Mouse (Mus musculus) heart, postnatal 0 days (tissue): Measurements from ENCODE around the gene Papola. TPM values are rescaled to one million over a fixed set of nuclear protein-coding genes. Genes with fewer than 3 reads are reported as not detected.

Experiments used
- ATAC-seq: fragments of 200-750 bp; cut with Nextera tagmentation; 2 replicates; pipeline ENCODE4 v1.8.0; 2017; ENCODE audit warnings: low read depth, moderate number of reproducible peaks, moderate library complexity; ENCODE audit not compliant: insufficient read depth
- DNase-seq: peaks from one replicate; pipeline ENCODE4 v3.0.0-alpha.2; 2016; ENCODE audit warnings: low spot score
- H3K27ac ChIP-seq: fragments of 300-500 bp; sonication (generic); 2 replicates; pipeline ENCODE4 v1.5.1; 2014; ENCODE audit warnings: low read depth, mild to moderate bottlenecking
- H3K27me3 ChIP-seq: fragments of 300-500 bp; sonication (generic); 2 replicates; pipeline ENCODE4 v1.6.1; 2014; ENCODE audit warnings: low read length, mixed read lengths; ENCODE audit not compliant: control insufficient read depth, insufficient read depth
- H3K36me3 ChIP-seq: fragments of 300-500 bp; sonication (generic); replicated peaks from 2 replicates; pipeline ENCODE4 v1.6.1; 2014; ENCODE audit warnings: low read length, mixed read lengths; ENCODE audit not compliant: control insufficient read depth, insufficient read depth
- H3K4me1 ChIP-seq: fragments of 300-500 bp; sonication (generic); 2 replicates; pipeline ENCODE4 v1.6.1; 2014; ENCODE audit warnings: antibody characterized with exemption; ENCODE audit not compliant: control insufficient read depth, insufficient read depth
- H3K4me2 ChIP-seq: fragments of 300-500 bp; sonication (generic); 2 replicates; pipeline ENCODE4 v1.6.1; 2014; ENCODE audit warnings: low read depth, mild to moderate bottlenecking, low read length, moderate library complexity
- H3K4me3 ChIP-seq: fragments of 300-500 bp; sonication (generic); 2 replicates; pipeline ENCODE4 v1.5.1; 2014; ENCODE audit warnings: low read depth, low read length
- H3K9ac ChIP-seq: fragments of 300-500 bp; sonication (generic); replicated peaks from 2 replicates; pipeline ENCODE4 v1.6.1; 2014; ENCODE audit warnings: low read depth, low read length, mixed read lengths
- H3K9me3 ChIP-seq: fragments of 300-500 bp; sonication (generic); replicated peaks from 2 replicates; pipeline ENCODE4 v1.6.1; 2016; ENCODE audit warnings: low read length; ENCODE audit not compliant: control insufficient read depth
- CTCF ChIP-seq: IDR thresholded peaks from 2 replicates; pipeline ENCODE4 v1.5.1; 2016; ENCODE audit warnings: antibody characterized with exemption, control low read depth, low read depth
- EP300 ChIP-seq: IDR thresholded peaks from 2 replicates; pipeline ENCODE4 v1.6.1; 2016; ENCODE audit warnings: antibody characterized with exemption, low read depth
- WGBS: fragments of 180-500 bp; shearing (Covaris S2); extraction: QIAGEN DNeasy Blood & Tissue Kit; methylation state at CpG from one replicate; pipeline ENCODE4 v1.1.7; 2014; 5-methylcytosine and 5-hydroxymethylcytosine counted together
- polyA plus RNA-seq: library from polyadenylated mRNA; unstranded; fragments of >200 nt; fragmentation: Nextera tagmentation; extraction: Ambion mirVana; gene quantifications from 2 replicates; pipeline ENCODE4 v1.2.1, GENCODE M21; 2015
- total RNA-seq: library from RNA; depleted of rRNA; stranded (reverse); fragments of >200 nt; gene quantifications from 2 replicates; pipeline ENCODE4 v1.2.3, GENCODE M21; 2014; ENCODE audit warnings: low replicate concordance

Gene Papola
- total and polyA plus RNA-seq, 2 experiments from 2014 or later, result 110 to 124 TPM

DNA sequence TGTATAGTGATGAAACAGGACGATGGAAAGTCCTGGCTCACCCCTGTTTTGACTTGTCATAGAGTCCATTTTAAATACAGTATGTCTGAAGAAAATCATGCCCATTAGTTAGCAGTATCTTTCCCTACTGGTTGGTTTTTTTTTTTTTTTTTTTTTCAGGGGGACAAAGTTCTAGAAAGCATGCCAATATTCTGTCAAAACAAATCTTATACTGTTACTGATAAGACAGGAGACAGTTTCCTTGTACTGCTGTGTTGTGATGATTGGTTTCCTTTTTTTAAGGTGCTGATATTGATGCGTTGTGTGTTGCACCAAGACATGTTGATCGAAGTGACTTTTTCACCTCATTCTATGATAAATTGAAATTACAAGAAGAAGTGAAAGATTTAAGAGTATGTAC is 21.7 kb downstream of the Papola start:
- ATAC-seq, result no peak
- H3K27ac ChIP-seq, result no peak overlapping the region
- 86% methylated on average over 3 of the region's 3 CpGs for WGBS
- DNase-seq, result no peak
- no peak overlapping the region for H3K4me2 ChIP-seq
- H3K4me3 ChIP-seq, result no peak overlapping the region
- peaks cover 59% of the 10 kb centered on the region for H3K36me3 ChIP-seq
- no peaks in the 10 kb centered on the region for H3K27me3 ChIP-seq
- H3K4me1 ChIP-seq, result no peaks in the 10 kb centered on the region
- H3K9me3 ChIP-seq, result no peaks in the 10 kb centered on the region
- TF ChIP-seq EP300, result no peak
- no peak for TF ChIP-seq CTCF
- H3K9ac ChIP-seq, result no peak overlapping the region

GRCm38 (mm10) chr12:105807416-105807815 is 22.9 kb downstream of the Papola start:
- Histone ChIP-seq H3K4me3 (no peak overlapping the region), H3K27me3 (no peaks in the 10 kb centered on the region), H3K36me3 (peaks cover 66% of the 10 kb centered on the region), H3K4me2 (no peak overlapping the region), H3K27ac (no peak overlapping the region), H3K9me3 (no peaks in the 10 kb centered on the region), H3K9ac (no peak overlapping the region), H3K4me1 (no peaks in the 10 kb centered on the region)
- ATAC-seq (no peak), DNase-seq (no peak)
- TF ChIP-seq EP300 (no peak), CTCF (no peak)
- WGBS, result 79% methylated on average over 7 of the region's 7 CpGs

- Histone ChIP-seq H3K27me3 (no peaks in the 10 kb centered on the region), H3K4me1 (no peaks in the 10 kb centered on the region), H3K4me2 (no peak overlapping the region), H3K9me3 (no peaks in the 10 kb centered on the region), H3K4me3 (no peak overlapping the region), H3K27ac (no peak overlapping the region), H3K36me3 (peaks cover 68% of the 10 kb centered on the region), H3K9ac (no peak overlapping the region)
- ATAC-seq (no peak), DNase-seq (no peak)
- 21% methylated on average over 3 of the region's 3 CpGs for WGBS
- TF ChIP-seq CTCF (no peak), EP300 (no peak)
Observed at GRCm38 (mm10) chr12:105808945-105809344, 24.5 kb downstream of the Papola start.

- Histone ChIP-seq H3K36me3 (peaks cover 73% of the 10 kb centered on the region), H3K4me3 (no peak overlapping the region), H3K9me3 (no peaks in the 10 kb centered on the region), H3K9ac (no peak overlapping the region), H3K4me2 (no peak overlapping the region), H3K4me1 (no peaks in the 10 kb centered on the region), H3K27me3 (no peaks in the 10 kb centered on the region), H3K27ac (no peak overlapping the region)
- TF ChIP-seq EP300 (no peak), CTCF (no peak)
- 67% methylated on average over 6 of the region's 6 CpGs for WGBS
- ATAC-seq (no peak), DNase-seq (no peak)
Observed at GRCm38 (mm10) chr12:105810608-105811007, 26.1 kb downstream of the Papola start.

GRCm38 (mm10) chr12:105813957-105814356 is 29.5 kb downstream of the Papola start:
- Histone ChIP-seq H3K4me2 (no peak overlapping the region), H3K9ac (no peak overlapping the region), H3K36me3 (peaks cover 63% of the 10 kb centered on the region), H3K27me3 (no peaks in the 10 kb centered on the region), H3K4me1 (no peaks in the 10 kb centered on the region), H3K27ac (no peak overlapping the region), H3K9me3 (no peaks in the 10 kb centered on the region), H3K4me3 (no peak overlapping the region)
- TF ChIP-seq EP300, result no peak
- TF ChIP-seq CTCF, result no peak
- 66% methylated on average over 6 of the region's 6 CpGs for WGBS
- DNase-seq (no peak), ATAC-seq (no peak)

- Histone ChIP-seq H3K4me3 (no peak overlapping the region), H3K4me2 (no peak overlapping the region), H3K27me3 (no peaks in the 10 kb centered on the region), H3K27ac (no peak overlapping the region), H3K36me3 (peaks cover 90% of the 10 kb centered on the region), H3K9ac (no peak overlapping the region), H3K4me1 (no peaks in the 10 kb centered on the region), H3K9me3 (no peaks in the 10 kb centered on the region)
- WGBS, result 63% methylated on average over 4 of the region's 4 CpGs
- DNase-seq (no peak), ATAC-seq (no peak)
- TF ChIP-seq EP300 (no peak), CTCF (no peak)
Observed at GRCm38 (mm10) chr12:105823472-105823871, 39.0 kb downstream of the Papola start.
